Mouse (Mus musculus) yolk sac, embryonic 10.5 days (tissue): ENCODE results near the gene Pogz.
"Not testable (repeated sequence)": the region's sequence is repeated elsewhere in the genome, so short reads cannot be mapped to it uniquely, and the experiment has no call there.

Experiments used
- DNase-seq: peaks from one replicate; pipeline ENCODE4 v3.0.0-alpha.2; 2017; ENCODE audit warnings: low spot score

The Pogz gene

GRCm38 (mm10) chr3:94915903-94916741, 78.8 kb downstream of the Pogz start:
- DNase-seq, result no peak

GRCm38 (mm10) chr3:94917816-94918361, 80.5 kb downstream of the Pogz start:
- DNase-seq, result peak; percentile 77

- no peak for DNase-seq
Measured at GRCm38 (mm10) chr3:94918845-94919244, 81.5 kb downstream of the Pogz start.

- no peak for DNase-seq
Measured at GRCm38 (mm10) chr3:94921104-94921503, 83.7 kb downstream of the Pogz start.

GRCm38 (mm10) chr3:94922333-94922732, 85.0 kb downstream of the Pogz start:
- no peak for DNase-seq

GRCm38 (mm10) chr3:94924688-94925087, 87.3 kb downstream of the Pogz start:
- DNase-seq, result no peak

- DNase-seq, result not testable (repeated sequence)
Measured at GRCm38 (mm10) chr3:94926301-94926736, 89.0 kb downstream of the Pogz start.

- DNase-seq, result not testable (repeated sequence)
Measured at GRCm38 (mm10) chr3:94928979-94929378, 91.6 kb downstream of the Pogz start.

- DNase-seq, result peak; percentile 78
Measured at GRCm38 (mm10) chr3:94930386-94931266, 93.3 kb downstream of the Pogz start.

- not testable (repeated sequence) for DNase-seq
Measured at GRCm38 (mm10) chr3:94931427-94932082, 94.2 kb downstream of the Pogz start.
